Mouse (Mus musculus) G1E-ER4 (cell line): ENCODE measurements around the gene Zbtb9. TPM values are rescaled to one million over a fixed set of nuclear protein-coding genes. Genes with fewer than 3 reads are reported as not detected.
A peak's percentile ranks its signal among the peaks of the same experiment; 100 is the strongest.

Source experiments
- GATA1 ChIP-seq: IDR thresholded peaks from one replicate; pipeline ENCODE4 v1.8.0; 2012; ENCODE audit warnings: low read length, inconsistent platforms
- polyA plus RNA-seq: library from polyadenylated mRNA; stranded (reverse); fragments of >175 nt; gene quantifications from 2 replicates; pipeline ENCODE4 v1.2.3, GENCODE M21; 2012

Zbtb9 gene
- polyA plus RNA-seq, 1 experiment = 12.8 TPM

DNA sequence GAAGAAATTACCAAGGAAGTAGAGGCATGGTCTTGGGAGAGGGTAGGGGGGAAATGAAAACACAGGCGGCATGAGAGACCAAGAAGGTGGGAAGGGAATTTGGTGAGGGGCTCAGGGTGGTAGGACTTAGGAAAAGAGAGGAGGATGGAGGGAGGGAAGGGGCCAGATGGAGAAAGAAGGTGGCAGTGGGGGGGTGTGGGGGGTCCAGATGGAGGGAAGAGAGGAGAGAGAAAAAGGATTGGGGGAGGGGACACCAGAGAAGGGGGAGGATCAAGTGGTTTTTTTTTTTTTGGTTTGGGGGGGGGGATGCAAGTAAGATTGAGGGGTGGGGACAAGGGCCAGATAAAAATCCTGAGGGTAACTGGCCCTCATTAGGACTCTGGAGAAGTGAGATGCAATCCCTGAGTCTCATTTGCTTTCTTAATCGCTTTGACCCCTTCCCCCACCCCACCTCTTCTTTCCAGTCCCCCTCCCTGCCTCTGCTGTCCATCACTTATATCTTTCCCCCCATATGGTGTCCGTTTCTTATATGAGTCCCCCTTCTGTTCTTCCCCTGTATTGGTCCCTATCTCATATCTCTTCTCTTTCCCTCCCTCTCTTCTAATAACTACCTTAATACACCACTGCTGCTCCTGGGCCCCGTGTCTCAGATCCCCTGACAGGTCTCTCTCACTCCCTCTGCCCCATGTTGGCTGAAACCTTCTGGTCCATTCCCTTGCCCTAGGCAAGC is 31.0 kb upstream of the Zbtb9 start:
- TF ChIP-seq GATA1 = no peak

DNA sequence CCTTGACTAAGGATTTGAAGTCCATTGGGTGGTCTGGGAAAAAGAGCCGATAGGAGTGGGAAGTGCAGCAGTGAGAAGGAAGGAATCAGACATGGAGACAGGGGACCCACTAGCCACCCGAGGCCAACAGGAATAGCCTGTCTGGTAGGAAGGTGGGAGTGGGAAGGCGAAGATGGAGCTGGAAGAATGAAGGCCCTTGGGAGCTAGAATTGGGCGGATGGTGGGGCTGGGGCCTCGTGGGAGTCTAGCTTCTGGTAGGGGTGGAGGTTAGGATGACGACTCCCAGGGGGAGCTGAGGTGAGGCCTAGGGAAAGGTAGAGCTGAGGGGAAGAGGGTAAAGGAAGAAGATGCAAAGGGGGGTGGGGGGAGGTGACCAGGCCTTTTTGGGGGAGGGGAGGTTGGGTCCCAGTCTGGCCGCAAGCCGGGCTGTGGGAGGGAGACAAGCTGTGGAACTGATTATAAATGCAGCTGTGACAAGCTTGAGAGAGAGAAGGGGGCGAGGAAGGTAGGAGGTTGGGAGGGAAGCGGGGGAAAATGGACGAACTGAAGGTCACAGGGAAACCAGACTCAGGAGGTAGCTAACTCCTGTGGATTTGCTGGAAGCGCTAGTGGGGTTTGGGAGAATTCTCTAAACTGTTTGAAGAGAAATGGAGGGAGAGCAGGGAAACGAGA is 27.0 kb upstream of the Zbtb9 start:
- no peak for TF ChIP-seq GATA1

DNA sequence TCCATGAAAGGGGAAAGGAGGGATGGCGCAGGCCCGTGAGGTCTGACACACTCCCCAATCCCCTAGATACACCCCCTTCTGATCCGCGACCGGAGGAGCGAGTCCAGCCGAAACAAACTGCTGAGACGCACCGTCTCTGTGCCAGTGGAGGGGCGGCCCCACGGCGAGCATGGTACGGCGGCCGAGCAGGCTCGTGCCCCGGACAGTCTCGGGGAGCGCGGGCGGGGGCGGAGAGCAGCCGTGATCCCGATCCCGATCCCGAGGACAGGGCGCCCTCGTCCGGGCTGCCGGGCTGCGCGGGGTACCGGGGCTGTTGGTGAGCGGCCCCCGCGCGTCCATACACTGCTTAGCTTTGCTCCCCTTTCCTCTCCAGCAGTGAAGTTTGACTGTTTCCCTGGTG is 26.4 kb upstream of the Zbtb9 start:
- no peak for TF ChIP-seq GATA1

GRCm38 (mm10) chr17:26947231-26948100 is 25.5 kb upstream of the Zbtb9 start:
- no peak for TF ChIP-seq GATA1

DNA sequence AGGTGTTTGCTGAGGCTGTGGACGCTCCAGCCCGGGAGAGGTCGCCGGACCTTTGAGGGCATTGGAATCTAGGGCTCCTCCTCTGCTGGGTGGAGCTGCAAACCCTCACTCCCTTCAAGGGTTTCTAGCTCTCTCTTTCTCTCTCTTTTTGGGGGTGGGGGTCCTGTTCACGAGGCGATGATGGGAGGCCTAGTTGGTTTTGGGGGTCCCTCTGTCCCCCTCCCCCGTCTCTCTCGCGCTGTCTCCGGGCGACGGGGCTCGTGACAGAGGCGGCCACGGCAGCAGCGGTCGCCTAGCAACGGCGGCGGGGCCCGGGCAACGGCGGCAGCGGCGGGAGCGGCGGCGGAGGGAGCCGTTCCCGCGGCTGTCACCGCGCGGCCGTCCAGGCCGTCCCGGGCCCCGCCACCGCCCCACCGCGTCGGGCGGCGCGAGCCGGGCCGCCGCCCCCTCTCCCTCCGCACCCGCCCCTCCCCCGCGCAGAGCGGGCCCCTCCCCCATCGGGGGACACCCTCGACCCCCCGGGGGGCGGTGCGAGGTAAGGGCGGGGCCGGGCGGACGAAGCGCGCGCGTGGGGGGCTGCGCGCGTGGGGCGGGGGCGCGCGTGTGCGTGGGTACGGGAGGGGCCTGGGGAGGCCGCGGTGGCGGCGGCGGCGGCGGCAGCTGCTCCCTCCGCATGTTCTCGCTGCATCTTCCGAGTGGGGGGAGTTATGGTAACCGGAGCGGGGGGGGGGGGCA is 24.5 kb upstream of the Zbtb9 start:
- TF ChIP-seq GATA1 = no peak

DNA sequence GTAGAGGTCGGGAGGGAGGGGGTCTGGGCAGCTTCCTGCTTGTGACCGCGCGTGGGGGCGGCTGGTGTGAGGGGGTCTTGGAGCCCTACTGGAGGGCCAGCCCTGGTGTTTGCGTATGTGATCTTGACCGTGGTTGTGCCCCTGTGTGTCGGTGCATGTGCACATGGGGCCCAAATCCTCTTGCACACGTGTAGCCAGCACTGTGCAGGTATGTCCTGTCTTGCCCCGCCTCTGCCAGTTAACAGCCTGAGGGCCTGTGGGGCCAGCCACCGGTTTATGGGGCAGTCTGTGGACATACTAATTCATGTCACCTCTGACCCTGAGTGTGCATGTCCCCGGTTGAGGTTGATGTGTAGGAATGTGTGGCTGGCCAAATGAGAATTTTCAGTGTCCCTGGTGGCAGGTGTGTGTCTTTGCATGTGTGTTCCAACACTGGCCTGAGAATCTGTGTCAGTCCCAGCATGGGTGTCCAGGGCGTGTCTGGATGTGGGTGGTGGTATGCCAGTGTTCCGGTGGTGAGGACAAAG is 23.9 kb upstream of the Zbtb9 start:
- TF ChIP-seq GATA1 = no peak

GRCm38 (mm10) chr17:26949866-26950265 is 23.1 kb upstream of the Zbtb9 start:
- no peak for TF ChIP-seq GATA1

DNA sequence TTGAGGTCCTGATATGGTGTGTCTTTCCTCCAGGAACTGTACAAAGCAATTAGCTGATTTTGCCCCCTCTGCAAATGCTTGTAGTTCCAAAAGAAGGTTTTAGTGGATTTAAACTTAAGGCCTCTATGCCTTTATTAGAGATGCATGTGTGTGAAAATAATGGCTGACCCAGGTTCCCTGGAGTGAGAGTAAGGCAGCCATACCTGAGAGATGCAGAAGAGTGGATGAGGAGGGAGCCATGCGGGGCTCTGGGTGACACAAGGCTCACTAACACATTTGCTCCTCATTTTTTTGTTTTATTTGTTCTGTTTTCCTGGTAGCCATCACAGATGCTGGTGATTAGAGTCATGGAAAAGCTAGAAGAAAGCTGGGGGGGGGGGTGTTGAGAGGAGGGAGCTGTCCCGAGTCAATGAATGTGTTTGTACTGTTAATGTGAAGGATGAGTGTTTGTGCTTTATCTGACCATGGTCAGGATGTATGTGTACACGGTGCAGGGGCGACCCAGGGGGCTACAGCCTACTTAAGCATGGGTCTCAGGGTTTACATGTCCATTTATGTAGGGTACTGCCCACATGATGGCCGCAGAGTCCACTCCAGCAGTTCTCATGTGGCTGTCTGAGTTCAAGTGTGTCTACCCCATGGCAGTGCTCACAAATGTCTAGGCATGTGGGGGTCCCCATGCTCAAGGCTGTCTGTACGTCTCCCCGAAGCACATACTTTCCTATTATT is 22.2 kb upstream of the Zbtb9 start:
- TF ChIP-seq GATA1 = no peak

DNA sequence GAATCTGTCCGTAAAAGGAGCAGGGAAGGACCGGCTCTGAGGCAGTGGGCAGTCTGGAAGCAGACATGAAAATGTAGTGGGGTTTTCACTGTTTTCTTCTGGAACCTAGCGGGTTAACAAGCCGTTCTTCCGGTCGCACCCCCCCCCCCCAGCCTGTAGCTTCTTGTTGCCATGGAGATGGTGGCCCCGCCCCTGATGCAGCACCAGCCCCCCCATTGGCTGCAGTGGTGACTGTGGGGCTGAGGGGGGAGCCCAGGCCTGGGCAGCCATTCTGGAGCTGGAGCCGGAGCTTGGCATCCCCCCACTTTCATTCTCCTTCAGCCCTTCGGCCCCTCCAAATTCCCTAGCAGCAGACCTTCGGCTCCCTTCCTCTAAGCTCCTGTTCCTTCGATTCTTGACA is 21.6 kb upstream of the Zbtb9 start:
- no peak for TF ChIP-seq GATA1

GRCm38 (mm10) chr17:26951952-26952877 is 20.8 kb upstream of the Zbtb9 start:
- TF ChIP-seq GATA1 = no peak

DNA sequence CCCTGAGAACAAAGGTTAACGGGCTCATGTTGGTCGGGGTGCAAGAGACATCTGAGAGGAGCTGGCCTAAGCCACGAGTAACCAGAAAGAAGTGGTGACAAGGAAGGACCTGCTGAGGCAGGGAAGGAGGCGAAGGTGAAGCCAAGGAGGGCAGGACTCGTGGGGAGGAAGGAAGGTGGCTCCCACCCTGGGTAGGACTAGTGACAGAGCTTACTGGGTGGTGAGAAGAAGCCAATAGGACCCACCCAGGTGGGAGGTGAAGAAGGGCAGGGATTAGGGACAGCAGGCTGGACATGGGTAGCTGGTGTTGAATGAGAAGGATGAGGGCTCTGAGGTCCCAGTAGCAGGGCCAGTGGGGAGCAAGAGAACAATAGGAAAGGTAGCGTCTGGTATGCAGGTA is 19.8 kb upstream of the Zbtb9 start:
- TF ChIP-seq GATA1 = no peak

DNA sequence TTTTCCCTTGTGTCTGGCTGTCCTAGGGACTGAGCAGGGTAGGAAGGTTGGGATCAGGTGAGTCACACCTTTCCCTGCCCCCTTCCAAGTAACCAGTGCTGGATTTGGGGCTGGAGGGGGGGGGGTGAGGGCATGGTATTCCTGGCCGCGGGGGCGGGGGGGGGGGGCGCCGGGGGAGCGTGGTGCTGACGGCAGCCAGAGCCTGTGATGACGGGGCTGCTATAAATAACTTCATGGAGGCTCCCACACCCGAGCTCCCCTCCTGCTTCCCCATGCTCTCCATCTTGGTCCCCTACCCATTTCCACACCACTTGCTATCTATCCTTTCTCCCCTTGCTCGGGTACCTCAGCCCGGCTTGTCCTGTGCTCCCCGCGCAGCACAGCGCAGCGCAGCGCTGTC is 19.2 kb upstream of the Zbtb9 start:
- TF ChIP-seq GATA1 = no peak

DNA sequence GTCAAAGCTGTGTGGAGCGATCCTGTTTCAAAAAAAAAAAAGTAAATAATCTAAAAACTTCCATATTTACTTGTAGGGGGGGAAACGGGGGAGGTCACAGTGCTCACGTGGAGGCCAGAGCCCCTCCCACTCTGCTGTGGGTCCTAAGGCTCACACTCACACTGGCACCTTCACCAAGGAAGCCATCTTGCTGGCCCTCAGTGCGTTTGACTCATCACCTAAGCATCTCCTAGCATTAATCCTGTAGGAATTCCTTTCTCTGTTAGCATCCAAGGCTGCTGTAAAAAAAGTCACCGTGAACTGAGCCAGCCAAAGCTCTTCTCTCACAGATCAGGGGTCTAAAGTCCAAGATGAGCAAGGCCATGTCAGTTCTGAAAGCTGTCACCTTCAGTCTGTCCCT is 16.7 kb upstream of the Zbtb9 start:
- TF ChIP-seq GATA1 = no peak

- TF ChIP-seq GATA1 = peak; percentile 83
Observed at GRCm38 (mm10) chr17:26956895-26957294, 16.1 kb upstream of the Zbtb9 start.
